Mouse (Mus musculus) hindlimb bud, embryonic 11.5 days (tissue): ENCODE data around the gene Slc25a42.
"Not testable (repeated sequence)": the region's sequence is repeated elsewhere in the genome, so short reads cannot be mapped to it uniquely, and the experiment has no call there.

ENCODE experiments used
- DNase-seq: peaks from one replicate; pipeline ENCODE4 v3.0.0-alpha.2; 2012; ENCODE audit warnings: low read depth, low spot score; ENCODE audit errors: extremely low spot score

The Slc25a42 gene

GRCm38 (mm10) chr8:70216161-70216560, 4.1 kb upstream of the Slc25a42 start:
- not testable (repeated sequence) for DNase-seq

GRCm38 (mm10) chr8:70215092-70215491, 3.0 kb upstream of the Slc25a42 start:
- no peak for DNase-seq

- no peak for DNase-seq
Observed at GRCm38 (mm10) chr8:70214411-70214810, 2.3 kb upstream of the Slc25a42 start.

- no peak for DNase-seq
Observed at GRCm38 (mm10) chr8:70211726-70212111, 386 bp downstream of the Slc25a42 start.

GRCm38 (mm10) chr8:70211275-70211674, 830 bp downstream of the Slc25a42 start:
- no peak for DNase-seq

GRCm38 (mm10) chr8:70210538-70210937, 1.6 kb downstream of the Slc25a42 start:
- no peak for DNase-seq

GRCm38 (mm10) chr8:70208130-70208529, 4.0 kb downstream of the Slc25a42 start:
- no peak for DNase-seq

GRCm38 (mm10) chr8:70204757-70205156, 7.3 kb downstream of the Slc25a42 start:
- DNase-seq = no peak

GRCm38 (mm10) chr8:70203072-70203471, 9.0 kb downstream of the Slc25a42 start:
- DNase-seq = no peak

- DNase-seq = no peak
Observed at GRCm38 (mm10) chr8:70201417-70201816, 10.7 kb downstream of the Slc25a42 start.

- no peak for DNase-seq
Observed at GRCm38 (mm10) chr8:70200098-70200681, 11.9 kb downstream of the Slc25a42 start.

- no peak for DNase-seq
Observed at GRCm38 (mm10) chr8:70197603-70198002, 14.5 kb downstream of the Slc25a42 start.

- no peak for DNase-seq
Observed at GRCm38 (mm10) chr8:70195762-70196161, 16.3 kb downstream of the Slc25a42 start.

GRCm38 (mm10) chr8:70194191-70194590, 17.9 kb downstream of the Slc25a42 start:
- DNase-seq = no peak

- no peak for DNase-seq
Observed at GRCm38 (mm10) chr8:70193238-70193637, 18.9 kb downstream of the Slc25a42 start.

- no peak for DNase-seq
Observed at GRCm38 (mm10) chr8:70188707-70189106, 23.4 kb downstream of the Slc25a42 start.

GRCm38 (mm10) chr8:70183194-70183593, 28.9 kb downstream of the Slc25a42 start:
- DNase-seq = no peak

- no peak for DNase-seq
Observed at GRCm38 (mm10) chr8:70181903-70182252, 30.2 kb downstream of the Slc25a42 start.

- DNase-seq = no peak
Observed at GRCm38 (mm10) chr8:70181212-70181902, 30.7 kb downstream of the Slc25a42 start.

- DNase-seq = no peak
Observed at GRCm38 (mm10) chr8:70179082-70179481, 33.0 kb downstream of the Slc25a42 start.

GRCm38 (mm10) chr8:70178231-70178630, 33.9 kb downstream of the Slc25a42 start:
- DNase-seq = no peak

- DNase-seq = no peak
Observed at GRCm38 (mm10) chr8:70174079-70174478, 38.0 kb downstream of the Slc25a42 start.

GRCm38 (mm10) chr8:70173320-70173719, 38.8 kb downstream of the Slc25a42 start:
- no peak for DNase-seq
